Mouse (Mus musculus) thymus, postnatal 36 days (tissue): Measurements from ENCODE around the gene Gm5065.

Source experiments
- DNase-seq, 2 experiments: peaks; one replicate each; pipeline ENCODE4 v3.0.0; 2022; ENCODE audit warnings: mixed read lengths in 2 of 2

Gene Gm5065

GRCm38 (mm10) chr7:5350237-5350636 is at the start of gene Gm5065:
TSS of gene Gm5065 (plus strand) at chr7:5350537.
- no peak for DNase-seq

- DNase-seq = no peak
These were observed 22.8 kb upstream of the Gm5065 start for GRCm38 (mm10) chr7:5327511-5327910.

DNA sequence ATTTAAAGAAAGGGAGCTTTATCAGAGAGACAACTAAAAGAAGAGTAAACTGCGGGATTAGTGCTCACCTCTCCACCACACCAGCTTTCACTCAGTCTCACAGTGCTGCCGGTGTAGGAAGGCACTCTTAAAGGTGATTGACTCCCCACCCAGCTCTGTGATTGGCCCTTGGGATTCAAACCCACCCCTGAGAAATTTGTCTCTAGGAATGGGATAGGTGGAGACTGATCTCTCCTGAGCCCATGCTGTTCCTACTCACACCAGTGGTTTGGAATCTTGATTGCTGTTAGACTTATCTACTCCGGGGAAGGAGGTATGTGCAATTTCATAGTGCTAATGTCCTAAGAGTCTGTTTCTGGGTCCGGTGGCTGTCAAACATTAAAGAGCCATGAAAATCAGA is 598 bp downstream of the Gm5065 start, which contains the start of gene Nlrp2:
TSS of gene Nlrp2 (minus strand) at position 101 of the 400 bp plus-strand sequence.
- DNase-seq = no peak

GRCm38 (mm10) chr7:5363599-5363998 is 13.3 kb downstream of the Gm5065 start:
- no peak for DNase-seq

DNA sequence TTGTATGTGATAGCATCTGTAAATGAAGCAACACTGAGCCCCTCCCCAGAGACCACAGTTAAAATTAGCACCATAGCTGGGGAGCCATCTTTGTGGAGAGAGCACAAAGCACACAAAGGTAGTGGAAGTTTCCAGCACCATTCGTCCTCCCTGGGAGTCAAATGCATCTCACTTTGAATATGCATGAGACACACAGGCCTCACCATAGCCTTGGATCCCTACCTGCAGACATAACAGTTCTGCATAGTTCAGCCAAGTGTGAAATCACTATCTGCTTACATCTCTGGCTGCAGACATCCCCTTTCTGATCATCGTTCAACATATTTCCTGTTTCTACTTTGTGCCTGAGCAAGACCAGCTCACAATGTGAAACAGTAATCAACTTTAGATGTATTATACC is 16.4 kb downstream of the Gm5065 start:
- DNase-seq = no peak

- DNase-seq = no peak
These were observed 55.9 kb downstream of the Gm5065 start for GRCm38 (mm10) chr7:5406201-5406600.
